Mouse (Mus musculus) G1E (cell line): ENCODE measurements around the gene Plcl2.

ENCODE experiments used
- CTCF ChIP-seq: IDR thresholded peaks from 2 replicates; pipeline ENCODE4 v1.5.1; 2012; ENCODE audit warnings: low read depth, low read length, inconsistent platforms, mixed read lengths
- GATA2 ChIP-seq: IDR thresholded peaks from 2 replicates; pipeline ENCODE4 v1.6.1; 2012; ENCODE audit warnings: low read depth, low read length, inconsistent platforms, borderline replicate concordance
- TAL1 ChIP-seq: conservative IDR thresholded peaks from 2 replicates; pipeline ENCODE4 v1.6.1; 2012; ENCODE audit warnings: low read depth, low read length, inconsistent platforms, mixed read lengths

DNA sequence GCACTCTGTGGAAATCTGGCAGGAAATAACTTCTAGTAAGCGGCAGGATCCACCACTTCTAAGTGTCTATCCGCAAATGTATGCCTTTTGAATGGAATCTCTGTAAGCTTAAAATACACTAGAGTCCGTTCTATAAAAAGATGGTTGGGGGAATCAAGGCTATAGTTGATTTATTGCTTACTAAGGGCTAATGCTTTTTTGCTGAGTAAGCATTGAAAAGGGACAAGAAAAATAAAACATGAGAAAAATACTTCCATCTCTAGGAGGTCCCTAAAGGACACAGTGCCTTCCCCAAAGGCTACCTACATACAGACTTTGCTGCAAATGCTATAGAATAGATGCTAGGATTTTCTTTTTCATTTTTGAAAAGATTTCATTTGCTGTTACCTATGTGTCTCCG lies 31.9 kb upstream of the Plcl2 start:
- no peak for TF ChIP-seq CTCF
- TF ChIP-seq GATA2 = no peak
- TF ChIP-seq TAL1 = no peak
